Mouse (Mus musculus) adipose tissue, adult 10 weeks (tissue): ENCODE data around the gene Trip12. TPM values are rescaled to one million over a fixed set of nuclear protein-coding genes. Genes with fewer than 3 reads are reported as not detected.

Experiments
- polyA plus RNA-seq: library from polyadenylated mRNA; stranded (reverse); fragments of 350-450 nt; fragmentation: Illumina TruSeq; extraction: RNeasy Lipid Tissue Mini Kit (QIAGEN cat#74804); gene quantifications from one replicate; pipeline ENCODE4 v1.2.3, GENCODE M21; 2014; ENCODE audit warnings: low read depth, low replicate concordance

Gene Trip12
- polyA plus RNA-seq, result 99.5 TPM

DNA sequence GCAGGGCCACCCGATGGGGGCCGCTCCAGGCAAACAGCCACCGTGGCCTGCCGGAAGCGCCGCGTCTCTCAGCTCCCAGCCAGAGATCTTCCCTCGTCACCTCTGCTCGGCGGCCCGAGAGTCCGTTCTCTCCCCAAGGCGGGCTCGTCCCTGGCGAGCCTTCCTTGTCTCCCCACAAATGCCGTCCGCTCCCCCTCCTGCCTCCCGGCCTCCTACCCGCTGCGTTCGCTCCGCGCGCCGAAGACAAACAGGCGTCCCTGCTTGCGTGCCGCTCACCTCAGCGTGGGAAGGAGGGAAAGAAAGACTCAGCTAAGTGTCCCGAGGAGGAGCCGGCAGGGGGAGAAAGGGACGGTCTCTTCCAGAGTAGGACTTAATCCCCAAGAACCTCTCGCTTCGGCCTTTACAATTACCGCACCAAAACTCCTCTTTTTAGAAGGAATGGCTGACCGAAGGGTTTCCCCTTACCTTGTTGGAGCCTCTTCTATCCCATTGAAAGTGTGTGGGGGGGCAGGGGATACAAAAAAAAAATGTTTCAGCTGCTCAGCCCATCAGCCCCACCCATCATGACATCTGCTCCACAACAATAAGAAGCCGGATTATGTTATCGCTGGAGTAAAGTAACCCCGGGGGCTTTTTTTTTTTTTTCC is at the start of gene Trip12:
Gene Trip12 (minus strand): TSS at position 499 of the 647 bp plus-strand sequence.

DNA sequence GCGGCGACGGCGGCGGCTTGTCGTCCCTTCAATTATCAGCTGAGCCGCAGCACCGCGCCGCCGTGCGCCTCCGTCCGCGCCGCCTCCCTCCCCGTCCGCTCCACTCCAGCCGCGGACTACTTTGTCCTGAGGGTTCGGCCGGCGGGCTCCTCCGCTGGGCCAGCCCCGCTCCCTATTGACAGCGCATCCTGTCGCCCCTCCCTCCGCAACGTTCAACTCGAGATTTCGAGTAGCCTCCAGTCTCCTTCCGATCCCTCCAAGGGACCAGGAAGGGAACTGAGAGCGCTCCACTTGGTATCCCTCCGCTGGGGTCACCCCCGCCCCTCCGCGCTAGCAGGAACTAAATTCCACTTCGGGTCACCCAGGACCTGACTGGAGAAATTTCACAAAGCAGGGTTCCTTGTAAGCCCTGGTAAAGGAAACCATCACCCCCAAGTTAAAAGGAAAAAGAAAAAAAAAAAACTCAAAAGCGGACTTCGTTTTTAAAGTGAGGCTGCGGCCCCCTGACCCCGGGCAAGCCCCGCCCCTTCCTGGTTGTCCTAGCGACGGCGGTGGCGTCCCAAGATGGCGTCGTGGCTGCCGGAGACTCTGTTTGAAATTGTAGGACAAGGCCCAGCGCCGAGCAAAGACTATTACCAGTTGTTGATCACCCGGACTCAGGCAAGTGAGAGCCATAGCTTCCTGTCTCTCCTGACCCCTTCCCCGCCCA is 853 bp downstream of the Trip12 start, which contains the start of gene Fbxo36:
Gene Fbxo36 (plus strand): TSS at position 533 of the 709 bp plus-strand sequence.

DNA sequence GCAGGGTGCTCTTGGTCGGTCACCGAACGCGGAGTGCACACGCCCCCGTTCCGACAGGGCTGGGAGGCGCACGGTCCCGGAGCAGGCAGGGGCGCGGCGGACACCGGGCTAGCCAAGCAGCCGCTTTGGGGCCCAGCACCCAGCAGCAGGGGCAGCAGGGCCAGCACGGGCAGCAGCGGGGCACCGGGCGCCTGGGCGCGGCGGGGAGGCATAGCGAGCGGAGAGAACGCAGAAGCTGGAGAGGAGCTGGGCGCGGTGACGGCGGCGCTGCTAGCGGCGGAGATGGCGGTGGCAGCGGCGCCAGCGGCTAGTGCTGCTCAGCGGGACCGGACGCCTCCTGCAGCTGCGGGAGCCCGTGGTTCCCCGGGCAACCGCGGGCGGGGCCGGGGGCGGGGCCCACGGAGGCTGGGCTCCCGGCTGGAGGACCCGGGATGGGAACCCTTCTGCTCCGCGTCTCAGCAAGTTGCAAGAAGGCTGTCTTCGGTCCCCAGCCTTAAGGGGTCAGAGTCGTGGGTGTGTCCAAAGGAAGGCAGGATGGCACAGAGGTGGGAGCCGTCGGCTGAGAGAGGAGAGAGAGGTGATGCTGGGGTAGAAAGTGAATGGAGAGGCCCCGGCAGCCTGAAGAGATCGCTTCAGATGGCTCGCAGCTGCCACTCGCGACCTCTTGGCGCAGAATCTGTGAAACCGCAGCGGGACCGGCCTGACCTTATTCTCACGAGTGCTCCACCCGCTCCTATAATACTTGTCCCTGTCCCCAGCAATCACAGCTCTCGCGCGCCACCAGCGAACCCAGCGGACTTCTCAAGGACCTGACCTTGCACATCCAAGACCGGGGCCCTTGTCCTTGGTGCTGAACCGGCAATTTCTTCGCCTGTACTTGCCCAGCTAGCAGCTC is 144.6 kb downstream of the Trip12 start, which contains the start of gene Dner:
Gene Dner (minus strand): TSS at position 705 of the 895 bp plus-strand sequence.

Other genes with a start within 250 kb of the Trip12 start
- gene Dner, start 144.3 kb downstream of the Trip12 start, polyA plus RNA-seq, result 1.7 TPM
- 33.0 TPM for gene Fbxo36, start 675 bp downstream of the Trip12 start, polyA plus RNA-seq
- gene Slc16a14, start 94.6 kb upstream of the Trip12 start, polyA plus RNA-seq, result 0.47 TPM